Mouse (Mus musculus) kidney, postnatal 0 days (tissue): Measurements from ENCODE around the gene Abhd2. TPM values are rescaled to one million over a fixed set of nuclear protein-coding genes. Genes with fewer than 3 reads are reported as not detected.
A peak's percentile ranks its signal among the peaks of the same experiment; 100 is the strongest.

Experiments used
- ATAC-seq: fragments of 200-750 bp; cut with Nextera tagmentation; replicated peaks from 2 replicates; pipeline ENCODE4 v1.8.0; 2017; ENCODE audit warnings: low read depth, moderate number of reproducible peaks, moderate TSS enrichment, moderate library complexity; ENCODE audit not compliant: low FRiP score
- DNase-seq: peaks from one replicate; pipeline ENCODE4 v3.0.0-alpha.2; 2016; ENCODE audit warnings: low spot score
- H3K27ac ChIP-seq: fragments of 300-500 bp; sonication (generic); 2 replicates; pipeline ENCODE4 v1.5.1; 2014; ENCODE audit warnings: mild to moderate bottlenecking
- H3K27me3 ChIP-seq: fragments of 300-500 bp; sonication (generic); 2 replicates; pipeline ENCODE4 v1.6.1; 2014; ENCODE audit warnings: low read length, mixed read lengths; ENCODE audit not compliant: insufficient read depth
- H3K36me3 ChIP-seq: fragments of 300-500 bp; sonication (generic); 2 replicates; pipeline ENCODE4 v1.6.1; 2014; ENCODE audit warnings: low read length, mixed read lengths; ENCODE audit not compliant: insufficient read depth
- H3K4me1 ChIP-seq: fragments of 300-500 bp; sonication (generic); replicated peaks from 2 replicates; pipeline ENCODE4 v1.6.1; 2014; ENCODE audit warnings: antibody characterized with exemption, low read length, mixed read lengths; ENCODE audit not compliant: insufficient read depth
- H3K4me2 ChIP-seq: fragments of 300-500 bp; sonication (generic); 2 replicates; pipeline ENCODE4 v1.6.1; 2014; ENCODE audit warnings: mild to moderate bottlenecking, low read length, moderate library complexity, mixed read lengths
- H3K4me3 ChIP-seq: fragments of 300-500 bp; sonication (generic); replicated peaks from 2 replicates; pipeline ENCODE4 v1.5.1; 2014; ENCODE audit warnings: low read depth, low read length
- H3K9ac ChIP-seq: fragments of 300-500 bp; sonication (generic); 2 replicates; pipeline ENCODE4 v1.6.1; 2014; ENCODE audit warnings: low read depth, low read length
- H3K9me3 ChIP-seq: fragments of 300-500 bp; sonication (generic); replicated peaks from 2 replicates; pipeline ENCODE4 v1.6.1; 2016; ENCODE audit warnings: low read length, inconsistent platforms, mixed read lengths
- CTCF ChIP-seq: IDR thresholded peaks from 2 replicates; pipeline ENCODE4 v1.5.1; 2016; ENCODE audit warnings: antibody characterized with exemption, low read depth, mild to moderate bottlenecking, moderate library complexity
- WGBS: fragments of 180-500 bp; shearing (Covaris S2); extraction: QIAGEN DNeasy Blood & Tissue Kit; methylation state at CpG from one replicate; pipeline ENCODE4 v1.1.7; 2014; 5-methylcytosine and 5-hydroxymethylcytosine counted together
- polyA plus RNA-seq: library from polyadenylated mRNA; unstranded; fragments of >200 nt; fragmentation: Nextera tagmentation; extraction: Ambion mirVana; gene quantifications from 2 replicates; pipeline ENCODE4 v1.2.1, GENCODE M21; 2015

The Abhd2 gene
- polyA plus RNA-seq: 17.4 and 17.6 TPM in 2 replicates

DNA sequence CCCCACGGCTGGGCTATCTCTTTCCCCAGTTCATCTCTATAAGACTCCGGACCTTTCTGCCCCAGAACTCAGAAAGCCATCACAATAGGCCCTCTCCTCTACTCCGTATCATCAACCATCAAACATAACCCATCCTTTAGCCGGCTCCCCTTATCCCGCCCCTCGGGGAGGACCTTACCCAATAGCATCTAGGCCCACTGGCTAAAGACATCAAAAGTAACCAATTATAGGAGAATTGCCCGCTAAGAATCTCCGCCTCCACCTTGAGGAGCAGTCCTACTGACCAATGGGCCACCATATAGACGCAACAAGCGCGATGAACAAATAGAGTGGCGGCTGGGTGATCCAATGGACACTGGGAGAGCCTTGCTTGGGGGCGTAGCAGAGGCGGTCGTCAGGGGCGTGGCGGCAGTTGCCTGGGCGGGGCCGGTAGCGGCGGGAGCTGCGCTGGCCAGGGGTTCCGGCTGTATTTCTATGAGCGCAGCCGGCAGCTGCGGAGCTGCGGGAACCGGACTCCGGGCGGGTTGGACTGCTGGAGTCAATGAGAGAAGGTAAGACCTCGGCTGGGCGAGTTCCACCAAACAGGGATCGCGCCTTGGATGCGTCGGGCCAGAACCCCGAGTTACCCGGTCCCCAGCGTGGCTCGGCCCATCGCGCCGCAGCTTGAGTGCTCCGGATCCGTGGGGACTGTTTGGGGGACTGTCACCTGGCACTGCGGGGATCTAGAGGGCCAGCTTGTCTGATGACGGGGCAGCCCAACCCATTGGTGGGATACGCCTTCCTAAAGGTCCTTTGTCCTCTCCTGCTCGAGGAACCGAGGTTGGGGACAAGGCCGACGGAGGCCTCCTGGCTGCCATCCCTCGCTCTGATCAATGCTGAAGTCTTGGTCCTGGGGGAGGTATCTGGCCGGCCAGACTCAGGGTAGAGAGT lies at the start of gene Abhd2:
TSS of gene Abhd2 (plus strand) at position 411 of the 930 bp plus-strand sequence.
- WGBS: under 1% methylated on average over 51 of the region's 54 CpGs
- peak; percentile 11; the same call in 1 of the 2 replicates for TF ChIP-seq CTCF

DNA sequence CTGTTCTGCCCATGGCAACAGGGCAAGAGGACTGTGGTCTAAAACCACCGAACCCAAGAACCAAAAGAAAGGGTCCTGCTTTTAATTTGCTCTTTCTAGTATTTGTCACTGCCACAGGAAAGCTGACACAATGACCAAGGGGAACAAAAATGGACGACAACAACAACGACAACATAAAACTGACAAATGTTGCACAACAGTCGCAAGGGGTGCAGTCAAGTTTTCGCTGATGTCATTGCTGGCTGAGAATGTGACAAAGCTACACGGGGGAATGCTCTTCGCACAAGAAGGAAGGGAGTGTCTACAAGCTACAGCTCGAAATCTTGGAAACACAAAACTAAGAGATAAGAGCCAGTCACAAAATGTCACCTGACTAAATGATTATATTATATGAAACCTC lies 47.5 kb upstream of the Abhd2 start:
- Histone ChIP-seq H3K9me3 (no peaks in the 10 kb centered on the region), H3K4me2 (no peak overlapping the region), H3K9ac (no peak overlapping the region), H3K27me3 (no peaks in the 10 kb centered on the region), H3K4me3 (no peak overlapping the region), H3K36me3 (no peaks in the 10 kb centered on the region), H3K27ac (no peak overlapping the region), H3K4me1 (no peaks in the 10 kb centered on the region)
- DNase-seq: no peak
- 78% methylated on average over 8 of the region's 8 CpGs for WGBS
- ATAC-seq: no peak
- no peak for TF ChIP-seq CTCF

More for the DNA sequence above, at the start of gene Abhd2:
- H3K9me3 ChIP-seq: no peaks in the 10 kb centered on the region
- no peaks in the 10 kb centered on the region for H3K27me3 ChIP-seq
- DNase-seq (peak; percentile 100), ATAC-seq (peak; percentile 100)
- peak within 1 kb of the TSS; percentile 78 for H3K27ac ChIP-seq
- H3K9ac ChIP-seq: peak within 1 kb of the TSS; percentile 78
- H3K4me2 ChIP-seq: peak within 1 kb of the TSS; percentile 85
- peaks cover 18% of the 10 kb centered on the region; the same call in 1 of the 2 replicates for H3K4me1 ChIP-seq
- no peaks in the 10 kb centered on the region for H3K36me3 ChIP-seq
- H3K4me3 ChIP-seq: peak within 1 kb of the TSS; percentile 78

- DNase-seq: no peak
- TF ChIP-seq CTCF: no peak
- no peak overlapping the region for H3K4me3 ChIP-seq
- 78% methylated on average over 5 of the region's 5 CpGs for WGBS
- no peaks in the 10 kb centered on the region for H3K9me3 ChIP-seq
- H3K36me3 ChIP-seq: no peaks in the 10 kb centered on the region
- H3K4me2 ChIP-seq: no peak overlapping the region
- H3K9ac ChIP-seq: no peak overlapping the region
- H3K27me3 ChIP-seq: no peaks in the 10 kb centered on the region
- no peaks in the 10 kb centered on the region for H3K4me1 ChIP-seq
- no peak overlapping the region for H3K27ac ChIP-seq
- ATAC-seq: no peak
These were observed 46.8 kb upstream of the Abhd2 start for GRCm38 (mm10) chr7:79226172-79226571.

- TF ChIP-seq CTCF: no peak
- no peak for ATAC-seq
- no peaks in the 10 kb centered on the region for H3K4me1 ChIP-seq
- H3K9ac ChIP-seq: no peak overlapping the region
- H3K27me3 ChIP-seq: no peaks in the 10 kb centered on the region
- WGBS: 84% methylated on average over 5 of the region's 10 CpGs
- H3K4me2 ChIP-seq: no peak overlapping the region
- no peak overlapping the region for H3K4me3 ChIP-seq
- no peak overlapping the region for H3K27ac ChIP-seq
- H3K9me3 ChIP-seq: no peaks in the 10 kb centered on the region
- H3K36me3 ChIP-seq: no peaks in the 10 kb centered on the region
- DNase-seq: no peak
These were observed 46.0 kb upstream of the Abhd2 start for GRCm38 (mm10) chr7:79226834-79227486.

DNA sequence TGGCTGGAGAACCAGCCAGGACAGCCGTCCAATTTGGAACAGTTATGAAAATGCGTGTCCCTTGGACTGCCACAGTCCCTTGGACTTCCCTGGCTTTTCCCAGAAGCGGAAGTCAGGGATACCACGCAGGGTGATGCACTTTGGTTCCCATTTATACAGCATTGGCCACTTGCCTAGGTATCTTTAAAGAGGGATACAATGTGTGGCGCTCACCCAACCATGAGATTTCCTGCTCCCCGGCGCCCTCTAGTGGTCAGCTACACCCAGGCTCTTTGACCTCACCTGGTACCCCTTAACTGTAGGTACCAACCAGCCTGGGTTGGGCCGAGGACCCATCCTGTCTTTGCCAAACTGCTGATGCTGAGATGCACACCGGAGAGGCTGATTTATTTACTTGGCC lies 44.5 kb upstream of the Abhd2 start:
- Histone ChIP-seq H3K36me3 (no peaks in the 10 kb centered on the region), H3K27me3 (no peaks in the 10 kb centered on the region), H3K9me3 (no peaks in the 10 kb centered on the region), H3K4me3 (no peak overlapping the region), H3K27ac (no peak overlapping the region), H3K9ac (no peak overlapping the region), H3K4me2 (no peak overlapping the region), H3K4me1 (no peaks in the 10 kb centered on the region)
- DNase-seq (peak; percentile 84), ATAC-seq (peak; percentile 46; the same call in 1 of the 2 replicates)
- peak; percentile 91 for TF ChIP-seq CTCF
- WGBS: 25% methylated on average over 9 of the region's 9 CpGs

DNA sequence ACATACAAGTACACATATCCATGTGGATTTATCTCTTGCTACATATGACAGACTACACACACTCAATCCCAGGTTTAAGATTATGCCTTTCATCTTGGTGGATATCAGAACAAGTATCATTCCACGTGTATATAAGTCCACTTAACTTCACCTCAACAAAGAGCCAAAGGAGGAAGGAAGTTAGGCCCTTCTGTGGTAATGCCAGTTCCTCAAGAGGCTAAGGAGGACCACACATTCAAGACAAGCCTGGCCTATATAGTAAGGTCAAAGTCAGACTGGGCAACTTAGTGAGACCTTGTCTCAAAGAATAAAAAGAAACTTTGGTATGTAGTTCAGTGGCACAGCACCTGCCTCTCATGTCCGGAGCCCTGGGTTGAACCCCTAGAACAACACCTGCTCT lies 41.4 kb upstream of the Abhd2 start:
- no peak for ATAC-seq
- no peak for TF ChIP-seq CTCF
- H3K4me2 ChIP-seq: no peak overlapping the region
- WGBS: 74% methylated on average over 2 of the region's 2 CpGs
- H3K36me3 ChIP-seq: no peaks in the 10 kb centered on the region
- no peaks in the 10 kb centered on the region for H3K27me3 ChIP-seq
- no peak overlapping the region for H3K27ac ChIP-seq
- no peaks in the 10 kb centered on the region for H3K4me1 ChIP-seq
- no peak for DNase-seq
- H3K9ac ChIP-seq: no peak overlapping the region
- no peak overlapping the region for H3K4me3 ChIP-seq
- no peaks in the 10 kb centered on the region for H3K9me3 ChIP-seq
